Mouse (Mus musculus) heart, embryonic 14.5 days (tissue): ENCODE results near the gene Utp3. TPM values are rescaled to one million over a fixed set of nuclear protein-coding genes. Genes with fewer than 3 reads are reported as not detected.

Source experiments
- ATAC-seq: fragments of 200-750 bp; cut with Nextera tagmentation; 2 replicates; pipeline ENCODE4 v1.8.0; 2017; ENCODE audit warnings: low read depth, moderate TSS enrichment; ENCODE audit not compliant: insufficient number of reproducible peaks, insufficient read depth, low FRiP score
- H3K27ac ChIP-seq, 2 experiments: fragments of 200-500 bp in 1 of 2; fragments of 300-500 bp in 1 of 2; sonication (generic) in 1 of 2; replicated peaks in 1 of 2; 2 replicates each; pipeline ENCODE4 v1.5.1; 2012 to 2014; ENCODE audit warnings: low read depth in 2 of 2, low read length in 2 of 2, control low read depth in 1 of 2, mild to moderate bottlenecking in 1 of 2, mixed read lengths in 1 of 2; ENCODE audit not compliant: control insufficient read depth in 1 of 2, insufficient read depth in 1 of 2
- H3K27me3 ChIP-seq: fragments of 300-500 bp; sonication (generic); 2 replicates; pipeline ENCODE4 v1.6.1; 2014; ENCODE audit warnings: mild to moderate bottlenecking, low read length, control low read depth; ENCODE audit not compliant: control insufficient read depth, insufficient read depth
- H3K36me3 ChIP-seq: fragments of 300-500 bp; sonication (generic); 2 replicates; pipeline ENCODE4 v1.6.1; 2014; ENCODE audit warnings: mild to moderate bottlenecking, control low read depth, low read length, mixed read lengths; ENCODE audit not compliant: control insufficient read depth, insufficient read depth
- H3K4me1 ChIP-seq, 2 experiments: fragments of 200-500 bp in 1 of 2; fragments of 300-500 bp in 1 of 2; sonication (generic) in 1 of 2; 2 replicates each; pipeline ENCODE4 v1.6.1; 2012 to 2014; ENCODE audit warnings: low read length in 2 of 2, control low read depth in 1 of 2, mixed read lengths in 1 of 2; ENCODE audit not compliant: control insufficient read depth in 2 of 2, insufficient read depth in 2 of 2
- H3K4me2 ChIP-seq: fragments of 300-500 bp; sonication (generic); 2 replicates; pipeline ENCODE4 v1.6.1; 2014; ENCODE audit warnings: mild to moderate bottlenecking, low read length
- H3K4me3 ChIP-seq, 2 experiments: fragments of 200-500 bp in 1 of 2; fragments of 300-500 bp in 1 of 2; sonication (generic) in 1 of 2; 2 replicates each; pipeline ENCODE4 v1.5.1; 2012 to 2014; ENCODE audit warnings: low read length in 2 of 2, mild to moderate bottlenecking in 2 of 2, control low read depth in 1 of 2, low read depth in 1 of 2, moderate library complexity in 1 of 2; ENCODE audit not compliant: control insufficient read depth in 1 of 2, insufficient read depth in 1 of 2
- H3K9ac ChIP-seq: fragments of 300-500 bp; sonication (generic); 2 replicates; pipeline ENCODE4 v1.6.1; 2014; ENCODE audit warnings: mild to moderate bottlenecking, low read length
- H3K9me3 ChIP-seq: fragments of 300-500 bp; sonication (generic); 2 replicates; pipeline ENCODE4 v1.6.1; 2016; ENCODE audit warnings: low read length, control low read depth; ENCODE audit not compliant: control insufficient read depth
- WGBS: fragments of 180-500 bp; shearing (Covaris S2); extraction: QIAGEN DNeasy Blood & Tissue Kit; methylation state at CpG from one replicate; pipeline ENCODE4 v1.1.7; 2014; 5-methylcytosine and 5-hydroxymethylcytosine counted together
- polyA plus RNA-seq: library from polyadenylated mRNA; unstranded; fragments of >200 nt; fragmentation: Nextera tagmentation; extraction: Ambion mirVana; gene quantifications from 2 replicates; pipeline ENCODE4 v1.2.1, GENCODE M21; 2014

Utp3 gene
- polyA plus RNA-seq, 1 experiment from 2014 or later = 42.3 TPM

DNA sequence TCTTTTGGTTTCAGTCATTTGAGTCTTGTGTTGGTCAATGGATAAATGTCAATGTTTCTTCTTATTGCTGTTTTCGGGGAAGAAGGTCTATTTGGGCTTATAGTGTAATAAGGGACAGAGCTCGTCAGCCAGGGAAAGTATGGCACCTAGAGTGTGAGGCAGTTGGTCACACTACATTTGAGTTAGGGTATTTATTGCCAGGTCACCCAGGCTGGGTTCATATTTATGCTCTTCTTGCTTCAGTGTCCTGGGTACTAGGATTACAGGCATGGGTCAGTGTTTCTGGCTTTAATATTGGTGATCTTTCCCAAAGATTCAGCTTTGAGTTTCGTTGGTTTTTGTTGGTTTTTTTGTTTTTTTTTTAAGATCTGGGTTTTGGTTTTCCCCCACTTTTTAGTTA, 48.5 kb downstream of the Utp3 start:
- Histone ChIP-seq H3K4me3 (no peak overlapping the region), H3K4me2 (no peak overlapping the region), H3K9ac (no peak overlapping the region), H3K27ac (no peak overlapping the region), H3K9me3 (no peaks in the 10 kb centered on the region), H3K4me1 (peaks cover 3 to 12% of the 10 kb centered on the region in 2 experiments; a peak in 3 of 4 replicates), H3K27me3 (no peaks in the 10 kb centered on the region), H3K36me3 (no peaks in the 10 kb centered on the region)
- ATAC-seq = no peak
- 88% methylated on average over 3 of the region's 3 CpGs for WGBS

GRCm38 (mm10) chr5:88604046-88604445, 49.8 kb downstream of the Utp3 start:
- H3K27me3 ChIP-seq = no peaks in the 10 kb centered on the region
- no peaks in the 10 kb centered on the region for H3K36me3 ChIP-seq
- H3K9me3 ChIP-seq = no peaks in the 10 kb centered on the region
- 95% methylated on average over 3 of the region's 3 CpGs for WGBS
- no peak overlapping the region for H3K27ac ChIP-seq
- ATAC-seq = no peak
- H3K4me2 ChIP-seq = no peak overlapping the region
- H3K4me3 ChIP-seq = no peak overlapping the region
- H3K9ac ChIP-seq = no peak overlapping the region
- H3K4me1 ChIP-seq = peaks cover 3 to 12% of the 10 kb centered on the region in 2 experiments; a peak in 3 of 4 replicates

DNA sequence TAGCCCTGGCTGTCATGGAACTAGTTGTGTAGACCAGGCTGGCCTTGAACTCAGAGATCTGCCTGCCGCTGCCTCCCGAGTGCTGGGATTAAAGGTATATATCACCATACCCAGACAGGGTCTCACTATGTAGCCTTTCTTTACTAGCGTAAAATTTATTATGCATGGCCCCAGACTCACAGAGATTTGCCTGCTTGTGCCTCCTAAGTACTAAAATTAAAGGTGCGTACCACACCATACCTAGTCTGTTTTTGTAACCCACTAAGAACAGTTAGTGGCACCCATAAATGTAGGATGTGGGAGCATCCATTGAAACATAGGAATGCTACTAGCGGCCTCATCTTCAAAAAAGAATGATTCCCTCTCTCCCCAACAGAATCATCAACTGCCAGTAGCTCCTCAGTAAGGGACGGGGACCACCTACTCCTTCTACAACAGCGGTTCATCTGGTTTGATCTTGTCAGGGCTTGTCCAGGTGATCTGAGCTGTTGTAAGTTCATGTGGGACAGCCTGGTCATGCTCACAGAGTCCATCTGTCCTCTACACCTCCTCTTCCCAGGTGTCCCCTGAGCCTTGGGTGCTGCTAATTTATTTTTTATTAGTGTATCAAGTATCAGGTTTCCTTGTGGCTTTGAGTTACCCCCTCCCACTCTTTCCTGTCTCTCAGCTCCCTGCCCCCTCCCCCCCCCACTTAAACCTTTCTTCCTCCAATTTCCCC, 50.5 kb downstream of the Utp3 start:
- no peak for ATAC-seq
- H3K27ac ChIP-seq = no peak overlapping the region
- 88% methylated on average over 7 of the region's 7 CpGs for WGBS
- H3K4me2 ChIP-seq = no peak overlapping the region
- H3K36me3 ChIP-seq = no peaks in the 10 kb centered on the region
- H3K9ac ChIP-seq = no peak overlapping the region
- no peaks in the 10 kb centered on the region for H3K27me3 ChIP-seq
- H3K4me3 ChIP-seq = no peak overlapping the region
- peaks cover 3 to 9% of the 10 kb centered on the region in 2 experiments; a peak in 3 of 4 replicates for H3K4me1 ChIP-seq
- no peaks in the 10 kb centered on the region for H3K9me3 ChIP-seq

Other genes starting within 250 kb of the Utp3 start
- not detected in 2 replicates for gene Prol1, start 237.2 kb upstream of the Utp3 start, polyA plus RNA-seq
- gene Amtn, start 178.4 kb upstream of the Utp3 start, polyA plus RNA-seq = not detected in 2 replicates
- gene Ambn, start 98.5 kb upstream of the Utp3 start, polyA plus RNA-seq = not detected in 2 replicates
- gene Enam, start 66.5 kb upstream of the Utp3 start, polyA plus RNA-seq = not detected in 2 replicates
- gene Jchain, start 26.6 kb upstream of the Utp3 start, polyA plus RNA-seq = 0.11 TPM in 1 of 2 replicates, not detected in the other
- gene Rufy3, start 10.6 kb downstream of the Utp3 start, polyA plus RNA-seq = 15.6 and 16.5 TPM in 2 replicates
- 93.9 and 95.3 TPM in 2 replicates for gene Grsf1, start 121.7 kb downstream of the Utp3 start, polyA plus RNA-seq
- 29.2 and 31.0 TPM in 2 replicates for gene Mob1b, start 166.4 kb downstream of the Utp3 start, polyA plus RNA-seq
- gene Dck, start 210.5 kb downstream of the Utp3 start, polyA plus RNA-seq = 34.8 and 37.4 TPM in 2 replicates